Mouse (Mus musculus): Measurements from ENCODE around the gene Dlg2. TPM values are rescaled to one million over a fixed set of nuclear protein-coding genes. Genes with fewer than 3 reads are reported as not detected.

The Dlg2 gene
- polyA plus RNA-seq, 1 experiment from 2014 or later: 27.1 TPM

DNA sequence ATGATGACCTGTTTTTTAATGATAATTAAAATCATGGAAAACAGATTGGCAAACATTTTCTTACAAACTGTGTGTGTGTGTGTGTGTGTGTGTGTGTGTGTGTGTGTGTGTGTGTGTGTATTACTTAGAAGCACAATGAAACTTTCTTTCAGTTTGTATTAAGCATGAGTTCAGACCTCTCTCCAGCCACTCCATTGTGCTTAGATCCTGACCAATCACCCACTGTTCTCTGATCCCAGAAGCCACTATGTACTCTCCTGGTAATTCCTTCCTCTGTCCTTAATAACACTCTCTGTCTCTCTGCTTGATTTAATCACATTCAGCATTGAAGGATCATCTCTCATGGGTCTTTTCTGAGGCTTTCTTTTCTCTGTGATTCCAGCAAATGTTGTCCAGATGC, 1211.5 kb downstream of the Dlg2 start:
- Histone ChIP-seq H3K36me3 (ENCODE audit: control insufficient read depth, insufficient read depth, low read length) (no peaks in the 10 kb centered on the region), H3K27ac (ENCODE audit: low read length) (no peak overlapping the region)
- no peak for ATAC-seq

DNA sequence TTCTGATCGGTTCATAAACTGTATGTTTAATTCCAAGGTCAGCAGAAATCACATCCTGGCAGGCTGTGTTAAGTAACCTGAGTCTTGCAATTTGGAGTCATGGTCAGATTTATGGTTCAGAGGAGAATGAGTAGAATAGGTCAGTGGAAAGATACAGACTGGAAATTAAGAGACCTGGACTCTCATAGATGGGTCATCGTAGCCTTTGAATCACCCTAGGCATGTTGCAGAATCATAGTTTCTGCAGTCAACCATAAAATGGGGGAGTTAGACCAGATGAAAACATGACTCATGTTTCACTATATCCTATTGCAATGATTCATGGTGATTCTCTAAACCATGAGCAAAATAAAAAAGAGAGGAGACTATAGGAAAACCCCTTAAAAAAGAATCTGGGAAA, 1213.4 kb downstream of the Dlg2 start:
- Histone ChIP-seq H3K27ac (ENCODE audit: low read length) (no peak overlapping the region), H3K4me3 (ENCODE audit: low read depth, low read length) (no peak overlapping the region), H3K4me1 (ENCODE audit: control insufficient read depth, insufficient read depth, low read length) (peaks cover 2% of the 10 kb centered on the region; the same call in 1 of the 2 replicates), H3K9ac (ENCODE audit: low read depth, low read length) (no peak overlapping the region), H3K9me3 (replicated peaks; ENCODE audit: control insufficient read depth, low read length, poor library complexity, severe bottlenecking) (no peaks in the 10 kb centered on the region), H3K27me3 (ENCODE audit: control insufficient read depth, insufficient read depth, low read depth, low read length) (no peaks in the 10 kb centered on the region), H3K36me3 (ENCODE audit: control insufficient read depth, insufficient read depth, low read length) (no peaks in the 10 kb centered on the region), H3K4me2 (ENCODE audit: low read length) (no peak overlapping the region)
- ATAC-seq: no peak
- 72% methylated on average over 2 of the region's 2 CpGs for WGBS

More for the DNA sequence above, 1211.5 kb downstream of the Dlg2 start:
- no peak overlapping the region for H3K4me2 ChIP-seq (ENCODE audit: low read length)
- no peaks in the 10 kb centered on the region for H3K9me3 ChIP-seq (replicated peaks; ENCODE audit: control insufficient read depth, low read length, poor library complexity, severe bottlenecking)
- no peaks in the 10 kb centered on the region for H3K27me3 ChIP-seq (ENCODE audit: control insufficient read depth, insufficient read depth, low read depth, low read length)
- H3K4me1 ChIP-seq (ENCODE audit: control insufficient read depth, insufficient read depth, low read length): peaks cover 2% of the 10 kb centered on the region; the same call in 1 of the 2 replicates
- no peak overlapping the region for H3K4me3 ChIP-seq (ENCODE audit: low read depth, low read length)
- no peak overlapping the region for H3K9ac ChIP-seq (ENCODE audit: low read depth, low read length)

DNA sequence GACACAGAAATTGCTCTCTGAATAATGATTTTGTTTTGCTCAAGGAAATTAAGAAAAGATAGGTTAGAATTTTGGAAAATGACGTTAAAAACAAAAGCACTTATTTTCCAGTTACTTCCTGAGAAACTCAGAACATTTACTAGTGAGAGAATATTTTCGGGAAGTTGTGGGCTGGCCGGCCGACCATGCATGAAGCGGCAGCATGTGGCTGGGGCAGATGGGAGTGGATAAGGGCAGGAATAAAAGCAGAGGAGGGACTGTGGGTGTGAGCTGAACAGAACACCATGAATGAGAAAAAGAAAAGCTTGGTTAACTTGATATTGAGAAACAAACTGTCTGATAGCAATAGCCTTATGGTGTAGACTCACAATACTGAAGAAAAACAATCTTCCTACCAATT, 1233.4 kb downstream of the Dlg2 start:
- WGBS: 64% methylated on average over 5 of the region's 5 CpGs
- ATAC-seq: no peak
- Histone ChIP-seq H3K4me2 (ENCODE audit: low read length) (no peak overlapping the region), H3K27ac (ENCODE audit: low read length) (no peak overlapping the region), H3K36me3 (ENCODE audit: control insufficient read depth, insufficient read depth, low read length) (no peaks in the 10 kb centered on the region), H3K4me1 (ENCODE audit: control insufficient read depth, insufficient read depth, low read length) (no peaks in the 10 kb centered on the region), H3K4me3 (ENCODE audit: low read depth, low read length) (no peak overlapping the region), H3K27me3 (ENCODE audit: control insufficient read depth, insufficient read depth, low read depth, low read length) (no peaks in the 10 kb centered on the region), H3K9ac (ENCODE audit: low read depth, low read length) (no peak overlapping the region), H3K9me3 (replicated peaks; ENCODE audit: control insufficient read depth, low read length, poor library complexity, severe bottlenecking) (no peaks in the 10 kb centered on the region)

DNA sequence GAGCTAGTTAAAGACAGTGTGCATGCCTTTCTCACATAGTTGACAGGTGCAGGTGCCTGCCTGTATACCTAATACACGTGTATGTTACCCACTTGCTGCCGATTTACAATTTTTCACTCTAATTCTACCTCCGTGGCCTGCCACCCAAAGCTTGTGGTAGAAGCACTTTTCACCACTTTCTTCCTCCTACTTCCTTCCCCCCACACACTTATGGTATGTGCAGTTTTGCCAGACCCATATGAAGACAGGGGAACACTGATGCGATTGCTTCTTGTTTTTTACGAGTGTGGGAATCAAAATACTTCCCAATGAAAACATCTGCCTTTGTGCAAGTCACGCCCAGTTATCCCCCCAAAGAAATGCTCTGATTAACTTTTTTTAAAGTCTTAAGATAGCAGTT, 1234.7 kb downstream of the Dlg2 start:
- Histone ChIP-seq H3K9me3 (replicated peaks; ENCODE audit: control insufficient read depth, low read length, poor library complexity, severe bottlenecking) (no peaks in the 10 kb centered on the region), H3K9ac (ENCODE audit: low read depth, low read length) (no peak overlapping the region), H3K4me3 (ENCODE audit: low read depth, low read length) (no peak overlapping the region), H3K4me2 (ENCODE audit: low read length) (no peak overlapping the region), H3K27ac (ENCODE audit: low read length) (no peak overlapping the region), H3K4me1 (ENCODE audit: control insufficient read depth, insufficient read depth, low read length) (no peaks in the 10 kb centered on the region), H3K27me3 (ENCODE audit: control insufficient read depth, insufficient read depth, low read depth, low read length) (no peaks in the 10 kb centered on the region), H3K36me3 (ENCODE audit: control insufficient read depth, insufficient read depth, low read length) (no peaks in the 10 kb centered on the region)
- 86% methylated on average over 6 of the region's 6 CpGs for WGBS
- ATAC-seq: no peak

DNA sequence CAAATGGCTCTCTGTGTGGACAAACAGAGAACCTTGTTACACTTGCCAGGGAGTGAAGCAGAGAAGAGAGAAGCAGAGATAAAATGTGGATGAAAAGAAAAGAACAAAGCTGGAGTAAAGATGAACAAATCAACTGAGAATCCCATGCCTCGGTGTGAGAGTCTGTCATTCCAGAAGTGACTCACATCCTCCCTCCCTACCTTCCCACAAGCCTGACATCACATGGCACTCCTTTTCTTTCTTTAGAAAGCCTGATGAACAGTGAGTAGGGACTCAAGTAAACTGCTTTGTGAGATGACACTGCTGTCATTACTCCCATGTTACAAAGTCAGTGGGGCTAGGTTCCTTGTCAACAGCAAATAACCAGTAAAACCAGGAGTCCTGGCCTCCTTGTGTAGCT, 1239.3 kb downstream of the Dlg2 start:
- Histone ChIP-seq H3K4me2 (ENCODE audit: low read length) (no peak overlapping the region), H3K9me3 (replicated peaks; ENCODE audit: control insufficient read depth, low read length, poor library complexity, severe bottlenecking) (no peaks in the 10 kb centered on the region), H3K36me3 (ENCODE audit: control insufficient read depth, insufficient read depth, low read length) (no peaks in the 10 kb centered on the region), H3K27ac (ENCODE audit: low read length) (no peak overlapping the region), H3K9ac (ENCODE audit: low read depth, low read length) (no peak overlapping the region), H3K27me3 (ENCODE audit: control insufficient read depth, insufficient read depth, low read depth, low read length) (no peaks in the 10 kb centered on the region), H3K4me3 (ENCODE audit: low read depth, low read length) (no peak overlapping the region), H3K4me1 (ENCODE audit: control insufficient read depth, insufficient read depth, low read length) (no peaks in the 10 kb centered on the region)
- 63% methylated on average over 1 of the region's 1 CpGs for WGBS
- ATAC-seq: no peak

DNA sequence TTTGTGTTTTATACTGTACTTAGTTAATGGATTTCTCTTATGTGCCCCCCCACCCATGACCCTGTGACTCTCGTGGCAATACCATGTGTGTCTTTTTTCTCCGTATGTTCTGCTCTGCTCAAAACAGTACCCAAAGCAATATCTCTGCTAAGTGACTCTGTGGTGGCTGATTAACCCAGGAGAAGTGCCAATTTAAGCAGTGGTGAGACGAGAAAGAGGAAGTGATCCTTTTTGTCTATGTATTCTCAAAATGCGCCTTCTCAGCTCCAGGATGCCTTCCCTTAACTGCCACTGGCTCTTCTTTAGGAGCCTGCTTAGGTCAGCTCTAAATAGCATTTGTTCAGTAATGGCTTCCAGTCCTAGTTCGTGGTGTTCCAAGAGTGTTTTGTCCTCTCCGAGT, 1240.2 kb downstream of the Dlg2 start:
- H3K27ac ChIP-seq (ENCODE audit: low read length): no peak overlapping the region
- no peak for ATAC-seq
- no peaks in the 10 kb centered on the region for H3K36me3 ChIP-seq (ENCODE audit: control insufficient read depth, insufficient read depth, low read length)
- no peak overlapping the region for H3K4me3 ChIP-seq (ENCODE audit: low read depth, low read length)
- H3K9ac ChIP-seq (ENCODE audit: low read depth, low read length): no peak overlapping the region
- no peaks in the 10 kb centered on the region for H3K4me1 ChIP-seq (ENCODE audit: control insufficient read depth, insufficient read depth, low read length)
- no peak overlapping the region for H3K4me2 ChIP-seq (ENCODE audit: low read length)
- 81% methylated on average over 6 of the region's 6 CpGs for WGBS
- H3K9me3 ChIP-seq (replicated peaks; ENCODE audit: control insufficient read depth, low read length, poor library complexity, severe bottlenecking): no peaks in the 10 kb centered on the region
- no peaks in the 10 kb centered on the region for H3K27me3 ChIP-seq (ENCODE audit: control insufficient read depth, insufficient read depth, low read depth, low read length)

DNA sequence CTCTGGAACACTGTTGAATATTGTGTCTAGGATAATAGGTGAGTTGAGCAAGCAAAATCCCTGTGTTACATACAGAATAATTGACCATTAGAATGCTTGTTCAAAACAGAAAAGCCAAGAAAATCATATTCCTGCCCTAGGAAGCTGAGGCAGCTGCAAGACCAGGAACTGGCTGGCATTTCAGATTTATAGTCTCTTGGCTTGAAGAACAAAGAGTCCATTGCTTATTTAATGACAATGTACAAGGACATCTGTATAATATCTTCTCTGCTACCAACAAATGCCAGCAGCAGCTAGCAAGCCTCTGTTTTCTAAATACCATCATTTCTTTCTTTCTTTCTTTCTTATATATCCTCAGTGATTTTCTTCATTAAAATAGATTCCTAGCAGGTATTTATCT, 1243.8 kb downstream of the Dlg2 start:
- no peaks in the 10 kb centered on the region for H3K27me3 ChIP-seq (ENCODE audit: control insufficient read depth, insufficient read depth, low read depth, low read length)
- no peak overlapping the region for H3K9ac ChIP-seq (ENCODE audit: low read depth, low read length)
- H3K27ac ChIP-seq (ENCODE audit: low read length): no peak overlapping the region
- H3K4me1 ChIP-seq (ENCODE audit: control insufficient read depth, insufficient read depth, low read length): no peaks in the 10 kb centered on the region
- H3K4me3 ChIP-seq (ENCODE audit: low read depth, low read length): no peak overlapping the region
- no peak for ATAC-seq
- H3K9me3 ChIP-seq (replicated peaks; ENCODE audit: control insufficient read depth, low read length, poor library complexity, severe bottlenecking): no peaks in the 10 kb centered on the region
- H3K36me3 ChIP-seq (ENCODE audit: control insufficient read depth, insufficient read depth, low read length): no peaks in the 10 kb centered on the region
- H3K4me2 ChIP-seq (ENCODE audit: low read length): no peak overlapping the region

DNA sequence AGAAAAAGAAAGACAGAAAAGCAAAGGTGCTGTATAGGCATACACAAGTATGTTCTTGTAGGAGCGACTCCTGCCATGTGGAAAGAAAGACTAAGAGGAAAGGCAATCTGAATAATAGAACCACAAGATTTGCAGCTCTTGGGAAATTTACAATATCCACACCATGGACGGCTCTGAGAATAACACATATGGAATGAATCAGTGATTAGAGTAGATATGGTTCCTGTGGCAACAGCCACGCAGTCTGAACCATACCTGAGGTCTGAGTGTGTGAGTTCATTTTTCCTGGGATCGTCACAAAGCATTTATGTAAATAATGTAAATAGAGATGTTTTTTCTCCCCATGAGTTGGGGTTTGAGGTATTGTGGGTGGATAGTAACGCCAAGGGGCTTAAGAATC, 1247.9 kb downstream of the Dlg2 start:
- ATAC-seq: no peak
- no peak overlapping the region for H3K9ac ChIP-seq (ENCODE audit: low read depth, low read length)
- no peaks in the 10 kb centered on the region for H3K4me1 ChIP-seq (ENCODE audit: control insufficient read depth, insufficient read depth, low read length)
- H3K9me3 ChIP-seq (replicated peaks; ENCODE audit: control insufficient read depth, low read length, poor library complexity, severe bottlenecking): no peaks in the 10 kb centered on the region
- no peak overlapping the region for H3K4me2 ChIP-seq (ENCODE audit: low read length)
- no peaks in the 10 kb centered on the region for H3K36me3 ChIP-seq (ENCODE audit: control insufficient read depth, insufficient read depth, low read length)
- 86% methylated on average over 5 of the region's 5 CpGs for WGBS
- no peak overlapping the region for H3K27ac ChIP-seq (ENCODE audit: low read length)
- H3K4me3 ChIP-seq (ENCODE audit: low read depth, low read length): no peak overlapping the region
- H3K27me3 ChIP-seq (ENCODE audit: control insufficient read depth, insufficient read depth, low read depth, low read length): no peaks in the 10 kb centered on the region

DNA sequence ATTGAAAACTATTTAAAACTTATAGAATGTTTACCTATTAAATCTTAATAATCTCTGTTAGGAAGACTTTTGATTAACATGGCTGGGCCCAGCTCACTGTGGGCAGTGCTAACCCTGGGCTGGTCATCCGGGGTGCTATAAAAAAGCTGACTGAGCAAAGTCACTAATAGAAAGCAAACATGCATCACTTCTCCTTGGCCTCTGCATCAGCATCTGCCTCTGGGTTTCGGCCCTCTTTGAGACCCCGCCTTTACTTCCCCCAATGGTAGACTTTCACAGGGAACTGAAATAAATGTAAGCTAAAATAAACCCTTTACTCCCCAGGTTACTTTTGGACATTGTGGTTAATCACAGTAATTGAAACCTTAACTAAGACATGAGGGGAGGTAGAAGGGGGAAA, 1264.3 kb downstream of the Dlg2 start:
- H3K36me3 ChIP-seq (ENCODE audit: control insufficient read depth, insufficient read depth, low read length): no peaks in the 10 kb centered on the region
- no peaks in the 10 kb centered on the region for H3K9me3 ChIP-seq (replicated peaks; ENCODE audit: control insufficient read depth, low read length, poor library complexity, severe bottlenecking)
- H3K27me3 ChIP-seq (ENCODE audit: control insufficient read depth, insufficient read depth, low read depth, low read length): no peaks in the 10 kb centered on the region
- no peak for ATAC-seq
- H3K4me1 ChIP-seq (ENCODE audit: control insufficient read depth, insufficient read depth, low read length): no peaks in the 10 kb centered on the region
- WGBS: 94% methylated on average over 3 of the region's 3 CpGs
- H3K9ac ChIP-seq (ENCODE audit: low read depth, low read length): no peak overlapping the region
- H3K4me3 ChIP-seq (ENCODE audit: low read depth, low read length): no peak overlapping the region
- H3K27ac ChIP-seq (ENCODE audit: low read length): no peak overlapping the region
- no peak overlapping the region for H3K4me2 ChIP-seq (ENCODE audit: low read length)

Data from midbrain, embryonic 16.5 days (tissue).